Mouse (Mus musculus) CD4-positive, CD25-positive, alpha-beta regulatory T cell, adult 2 months (primary cell): ENCODE measurements around the gene Zgpat.

Experiments
- DNase-seq: peaks from one replicate; pipeline ENCODE4 v3.0.0-alpha.2; 2012; ENCODE audit warnings: low read depth, low spot score

The Zgpat gene

DNA sequence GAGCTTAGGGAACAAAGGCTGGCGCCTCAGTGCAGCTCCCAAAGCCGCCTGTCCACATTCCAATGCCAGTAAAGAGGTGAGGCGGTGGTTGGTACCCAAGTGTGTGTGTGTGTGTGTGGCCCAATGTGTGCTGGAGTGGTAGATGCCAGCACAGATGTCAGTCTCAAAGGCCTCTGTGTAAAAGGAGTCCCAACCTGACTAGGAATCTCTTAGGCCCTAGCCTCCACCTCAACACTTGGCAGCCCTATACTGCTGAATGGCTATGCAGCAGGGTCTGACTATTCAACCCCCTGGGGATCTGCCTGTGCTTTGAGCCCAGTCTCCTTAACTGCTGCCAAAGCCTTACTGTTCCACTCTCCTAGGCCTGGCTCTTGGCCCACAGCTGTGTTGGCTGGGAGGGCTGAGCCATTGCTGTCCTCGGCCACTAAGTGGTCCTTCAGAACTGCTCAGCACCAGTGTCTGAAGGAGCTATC lies 20.2 kb downstream of the Zgpat start:
- DNase-seq = no peak

DNA sequence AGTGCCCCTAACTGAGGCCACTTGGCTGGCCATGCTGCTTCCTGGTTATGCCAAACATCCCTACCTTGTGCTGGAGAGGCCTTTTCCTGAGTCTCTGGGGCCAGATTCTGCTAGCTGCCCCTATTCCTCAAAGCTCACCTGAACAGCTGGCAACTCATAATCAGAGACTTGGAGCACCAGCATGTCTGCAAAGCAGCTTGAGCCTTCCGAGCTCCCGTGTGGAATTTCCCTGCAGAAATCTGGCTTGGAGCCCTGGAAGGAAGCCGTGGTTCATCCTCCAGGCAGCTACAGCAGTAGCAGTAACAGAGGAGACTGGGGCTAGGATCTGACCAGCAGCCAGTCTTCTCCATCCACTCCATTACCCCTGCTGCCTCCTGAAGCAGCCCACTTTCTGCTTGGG lies 21.2 kb downstream of the Zgpat start:
- no peak for DNase-seq

GRCm38 (mm10) chr2:181386663-181387210 lies 22.0 kb downstream of the Zgpat start:
- no peak for DNase-seq

- no peak for DNase-seq
Observed at GRCm38 (mm10) chr2:181390136-181390870, 25.6 kb downstream of the Zgpat start.

DNA sequence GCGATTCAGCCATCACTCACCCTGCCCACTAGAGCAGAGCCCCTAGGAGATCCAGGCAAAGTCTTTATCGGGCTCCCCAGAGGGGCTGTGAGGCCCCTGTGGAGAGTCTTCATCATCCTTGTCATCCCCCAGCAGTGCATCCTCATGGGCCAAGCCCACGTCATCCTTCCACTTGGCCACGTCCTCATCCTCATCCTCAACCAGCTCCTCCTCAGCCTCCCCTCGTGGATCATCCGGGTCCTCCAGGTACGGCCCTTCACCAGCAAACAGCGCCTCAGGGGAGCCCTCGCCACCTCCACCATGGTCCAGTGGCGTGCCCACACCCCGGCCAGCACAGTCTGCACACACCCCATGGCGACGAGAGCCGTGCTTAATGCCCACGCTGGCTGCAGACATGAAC lies 26.3 kb downstream of the Zgpat start:
- no peak for DNase-seq

GRCm38 (mm10) chr2:181391541-181391940 lies 26.8 kb downstream of the Zgpat start:
- DNase-seq = no peak

- peak; percentile 91 for DNase-seq
Observed at GRCm38 (mm10) chr2:181392600-181393213, 28.0 kb downstream of the Zgpat start.

DNA sequence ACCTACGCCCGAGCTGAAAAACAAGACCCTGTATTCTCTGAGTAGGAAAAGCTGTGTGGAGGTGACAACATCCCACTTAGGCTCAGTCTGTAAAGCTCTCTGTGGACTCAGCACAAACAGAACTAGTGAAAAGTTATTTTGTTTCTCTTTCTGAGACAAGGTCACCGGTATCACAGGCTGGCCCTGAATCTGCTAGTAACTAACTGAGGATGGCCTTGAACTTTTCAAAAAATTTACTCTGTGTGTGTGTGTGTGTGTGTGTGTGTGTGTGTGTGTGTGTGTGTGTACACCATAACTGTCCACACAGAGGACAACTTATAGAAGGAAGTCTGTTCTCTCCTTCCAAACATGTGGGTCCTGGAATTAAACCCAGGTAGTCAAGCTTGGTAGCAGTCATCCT lies 29.4 kb downstream of the Zgpat start:
- DNase-seq = no peak

DNA sequence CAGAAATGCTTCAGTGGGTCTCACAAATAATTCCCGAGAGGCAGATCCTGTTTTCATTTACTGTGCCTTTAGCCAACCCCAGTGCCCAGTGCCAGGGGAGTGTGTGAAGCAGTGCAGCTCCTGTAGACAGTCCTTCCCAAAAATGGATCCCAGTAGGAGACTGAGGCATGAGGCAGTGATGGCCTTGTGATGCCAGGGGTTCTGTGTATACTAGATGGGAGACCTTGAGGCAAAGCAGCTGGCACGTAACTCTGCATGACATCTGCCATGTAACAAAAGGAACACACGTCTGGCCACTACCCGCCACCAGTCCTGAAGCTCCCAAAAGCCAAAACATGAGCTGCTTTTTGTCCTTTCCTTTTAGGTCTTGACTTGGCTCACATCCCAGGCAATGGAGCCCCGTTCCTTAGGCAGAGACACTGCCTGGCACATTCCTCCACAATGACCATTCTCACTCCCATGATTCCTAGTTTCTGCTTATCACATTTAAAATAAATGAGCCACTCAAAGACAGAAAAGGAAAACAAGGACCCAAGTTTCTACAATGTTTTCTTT lies 32.6 kb downstream of the Zgpat start:
- DNase-seq = no peak

DNA sequence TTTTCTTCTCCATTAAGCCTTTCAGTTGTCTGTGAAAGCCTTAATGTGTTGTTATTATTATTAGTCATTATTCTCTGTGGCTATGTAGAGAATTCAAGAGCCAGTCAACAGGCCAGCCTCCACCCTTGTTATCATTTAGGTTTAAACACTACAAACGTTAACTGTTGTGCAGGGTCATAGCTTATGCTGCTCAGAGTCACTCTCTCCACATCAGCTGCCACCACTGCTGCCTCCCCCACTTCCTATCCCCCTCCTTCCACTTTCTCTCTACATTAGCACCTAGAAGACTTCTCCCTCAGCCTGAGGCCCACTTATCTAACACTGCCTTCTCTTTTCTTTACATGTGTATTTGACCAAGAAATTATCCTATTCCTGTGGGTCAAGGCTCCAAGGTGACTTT lies 36.8 kb downstream of the Zgpat start:
- no peak for DNase-seq

DNA sequence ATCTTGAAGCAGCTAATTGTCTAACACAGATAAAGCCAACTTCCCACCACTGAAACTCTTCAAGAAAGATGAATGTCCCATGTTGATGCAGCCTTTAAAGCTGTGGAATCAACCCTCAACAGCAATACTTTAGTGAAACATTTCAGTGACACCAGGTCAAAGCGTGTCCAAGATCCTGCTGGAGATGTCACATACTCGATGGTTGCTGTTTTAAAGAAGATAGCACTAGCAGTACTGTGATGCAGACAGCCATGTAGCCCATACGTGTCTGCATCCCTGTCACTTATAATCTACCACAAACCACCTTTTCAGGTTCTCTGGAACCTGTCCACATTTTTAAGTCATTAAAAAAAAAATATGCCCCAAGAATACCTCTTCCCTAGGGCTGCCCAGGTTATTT lies 39.0 kb downstream of the Zgpat start:
- no peak for DNase-seq

- DNase-seq = peak; percentile 39
Observed at GRCm38 (mm10) chr2:181409643-181410042, 44.9 kb downstream of the Zgpat start.

GRCm38 (mm10) chr2:181410760-181411473 lies 46.2 kb downstream of the Zgpat start:
- peak; percentile 79 for DNase-seq

- no peak for DNase-seq
Observed at GRCm38 (mm10) chr2:181413141-181413540, 48.4 kb downstream of the Zgpat start.

- DNase-seq = no peak
Observed at GRCm38 (mm10) chr2:181415945-181416344, 51.2 kb downstream of the Zgpat start.

- no peak for DNase-seq
Observed at GRCm38 (mm10) chr2:181419359-181419758, 54.6 kb downstream of the Zgpat start.

DNA sequence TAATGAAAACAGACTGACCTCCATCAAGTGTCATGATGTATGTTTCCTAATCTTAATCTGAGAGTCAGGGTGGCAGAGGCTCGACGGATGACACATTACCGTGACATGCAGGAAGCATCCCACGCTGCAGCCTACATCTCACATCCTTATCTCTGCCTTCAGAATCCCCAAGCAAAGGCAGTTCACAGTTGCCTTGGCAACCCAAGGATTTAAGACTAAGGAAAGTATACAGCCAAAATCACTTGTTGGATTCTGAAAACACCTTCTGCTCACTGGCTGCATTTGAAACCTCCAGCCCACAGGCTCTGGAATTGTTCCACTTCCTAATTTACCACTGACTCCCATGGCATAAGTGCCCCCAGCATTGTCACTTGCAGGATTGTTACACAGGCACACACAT lies 55.7 kb downstream of the Zgpat start:
- no peak for DNase-seq

DNA sequence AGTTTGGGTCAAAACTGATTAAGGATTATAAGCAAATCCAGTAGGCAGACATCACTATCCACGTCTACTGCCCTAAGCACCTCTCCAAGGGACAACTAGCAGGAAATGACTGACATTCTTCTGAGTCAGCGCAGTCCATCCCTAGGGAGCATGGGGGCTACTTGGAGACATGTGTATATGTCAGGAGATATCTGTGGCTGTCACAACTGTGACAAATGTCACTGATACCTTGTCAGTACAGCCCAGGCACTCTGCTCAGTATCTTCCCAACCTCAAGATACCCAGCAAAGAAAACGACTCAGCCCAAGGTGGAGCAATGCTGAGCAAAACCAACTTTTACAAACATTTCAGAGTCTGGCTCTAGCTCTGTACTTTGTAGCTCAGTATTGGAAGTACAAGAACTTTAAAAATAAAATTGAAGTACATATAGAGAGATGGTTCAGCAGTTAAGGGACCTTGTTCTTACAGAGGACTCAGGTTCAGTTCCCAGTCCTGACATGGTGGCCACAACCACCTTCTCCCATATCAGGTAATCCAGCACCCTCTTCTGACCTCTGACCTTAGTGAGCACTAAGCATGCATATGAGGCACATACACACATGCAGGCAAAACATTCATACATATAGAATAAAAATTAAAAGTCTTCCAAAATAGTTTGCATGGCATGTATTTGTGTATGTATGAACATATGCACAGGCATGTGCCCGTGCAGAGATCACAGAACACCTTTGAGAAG lies 56.3 kb downstream of the Zgpat start:
- no peak for DNase-seq

- DNase-seq = no peak
Observed at GRCm38 (mm10) chr2:181423834-181424233, 59.1 kb downstream of the Zgpat start.
